Mouse (Mus musculus) brain, embryonic 14.5 days (tissue): ENCODE data around the gene Rgs8.

Experiments used
- CTCF ChIP-seq: fragments of 200-500 bp; IDR thresholded peaks from 2 replicates; pipeline ENCODE4 v1.5.1; 2012; ENCODE audit warnings: inconsistent platforms, mild to moderate bottlenecking, moderate library complexity, borderline replicate concordance; ENCODE audit not compliant: insufficient read depth, insufficient read length; ENCODE audit errors: extremely low read depth
- POLR2A ChIP-seq: fragments of 200-500 bp; IDR thresholded peaks from 2 replicates; pipeline ENCODE4 v1.6.1; 2012; ENCODE audit warnings: mild to moderate bottlenecking, inconsistent platforms, borderline replicate concordance; ENCODE audit not compliant: poor library complexity, insufficient read depth, insufficient read length, severe bottlenecking; ENCODE audit errors: extremely low read depth

DNA sequence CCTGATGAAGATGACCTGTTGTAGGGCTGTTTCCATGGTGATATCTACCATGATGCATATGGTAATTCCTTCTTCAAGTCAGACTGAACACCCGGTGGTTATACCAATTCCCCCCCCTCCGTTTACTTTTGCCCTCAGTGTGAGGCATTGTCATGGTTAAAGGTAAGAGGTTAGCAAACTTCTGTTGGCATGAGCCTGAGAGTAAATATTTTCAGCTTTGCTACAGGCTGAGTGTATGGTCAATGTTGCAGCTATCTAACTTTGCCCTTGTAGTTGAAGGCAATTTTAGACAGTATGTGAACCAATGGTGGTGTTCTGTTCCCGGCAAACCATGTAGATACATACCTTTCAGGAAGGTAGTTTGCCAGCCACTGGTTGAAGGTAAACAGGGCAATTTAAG is 16.9 kb downstream of the Rgs8 start:
- no peak for TF ChIP-seq CTCF
- no peak for TF ChIP-seq POLR2A
